Mouse (Mus musculus) spleen, adult 2 months (tissue): Measurements from ENCODE around the gene Dnajc13.

Source experiments
- CTCF ChIP-seq: fragments of 200-500 bp; IDR thresholded peaks from 2 replicates; pipeline ENCODE4 v1.5.1; 2011; ENCODE audit warnings: mild to moderate bottlenecking, inconsistent platforms; ENCODE audit not compliant: insufficient read depth, insufficient read length, insufficient replicate concordance; ENCODE audit errors: extremely low read depth
- POLR2A ChIP-seq: fragments of 200-500 bp; IDR thresholded peaks from 2 replicates; pipeline ENCODE4 v1.6.1; 2011; ENCODE audit warnings: low read depth, low read length, inconsistent platforms

DNA sequence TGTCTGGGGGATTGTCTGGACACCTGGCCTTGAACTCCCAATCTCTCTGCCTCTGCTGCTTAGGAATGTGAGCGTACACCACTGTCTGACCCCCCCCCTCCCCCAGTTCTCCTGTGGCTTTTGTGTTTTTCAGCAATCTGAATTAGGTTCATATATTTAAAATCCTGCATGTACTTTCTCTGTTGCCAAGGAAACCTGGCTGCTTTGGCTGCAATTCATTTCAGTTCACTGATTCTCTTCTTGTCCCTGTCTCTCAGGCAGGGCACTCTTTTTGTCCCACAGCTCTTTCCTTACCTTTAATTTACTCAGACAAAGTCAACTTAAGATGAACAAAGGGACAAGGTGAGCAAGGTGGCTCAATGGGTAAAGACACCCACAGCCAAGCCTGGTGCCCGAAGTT is 134.6 kb downstream of the Dnajc13 start:
- no peak for TF ChIP-seq CTCF
- TF ChIP-seq POLR2A, result no peak
